Mouse (Mus musculus) forebrain, embryonic 13.5 days (tissue): ENCODE data around the gene 2210017I01Rik. TPM values are rescaled to one million over a fixed set of nuclear protein-coding genes. Genes with fewer than 3 reads are reported as not detected.

Source experiments
- polyA plus RNA-seq: library from polyadenylated mRNA; unstranded; fragments of >200 nt; fragmentation: Nextera tagmentation; extraction: Ambion mirVana; gene quantifications from 2 replicates; pipeline ENCODE4 v1.2.1, GENCODE M21; 2015

The 2210017I01Rik gene
- polyA plus RNA-seq, 1 experiment from 2014 or later, result not detected

Other genes starting within 250 kb of the 2210017I01Rik start
- gene Sprr2f, start 242.3 kb downstream of the 2210017I01Rik start, polyA plus RNA-seq, result not detected in 2 replicates
- gene Sprr2h, start 221.8 kb downstream of the 2210017I01Rik start, polyA plus RNA-seq, result not detected in 2 replicates
- gene Sprr2i, start 199.5 kb downstream of the 2210017I01Rik start, polyA plus RNA-seq, result not detected in 2 replicates
- not detected in 2 replicates for gene Sprr2j-ps, start 189.4 kb downstream of the 2210017I01Rik start, polyA plus RNA-seq
- 10.3 and 12.2 TPM in 2 replicates for gene Gm9774, start 178.1 kb downstream of the 2210017I01Rik start, polyA plus RNA-seq
- gene Sprr2k, start 174.9 kb downstream of the 2210017I01Rik start, polyA plus RNA-seq, result not detected in 2 replicates
- gene Sprr1b, start 168.7 kb downstream of the 2210017I01Rik start, polyA plus RNA-seq, result not detected in 2 replicates
- not detected in 2 replicates for gene Sprr3, start 148.8 kb downstream of the 2210017I01Rik start, polyA plus RNA-seq
- gene Sprr1a, start 121.6 kb downstream of the 2210017I01Rik start, polyA plus RNA-seq, result not detected in 2 replicates
- gene Sprr4, start 107.0 kb downstream of the 2210017I01Rik start, polyA plus RNA-seq, result not detected in 2 replicates
- not detected in 2 replicates for gene 2310046K23Rik, start 73.0 kb downstream of the 2210017I01Rik start, polyA plus RNA-seq
- gene Ivl, start 33.8 kb downstream of the 2210017I01Rik start, polyA plus RNA-seq, result not detected in 2 replicates
- not detected in 2 replicates for gene Smcp, start 18.5 kb downstream of the 2210017I01Rik start, polyA plus RNA-seq
- gene Lce6a, start 14.2 kb upstream of the 2210017I01Rik start, polyA plus RNA-seq, result not detected in 2 replicates
- gene Lce1a1, start 40.8 kb upstream of the 2210017I01Rik start, polyA plus RNA-seq, result not detected in 2 replicates
- not detected in 2 replicates for gene Lce1b, start 49.4 kb upstream of the 2210017I01Rik start, polyA plus RNA-seq
- not detected in 2 replicates for gene Lce1a2, start 62.8 kb upstream of the 2210017I01Rik start, polyA plus RNA-seq
- not detected in 2 replicates for gene Lce1c, start 71.8 kb upstream of the 2210017I01Rik start, polyA plus RNA-seq
- not detected in 2 replicates for gene Lce1d, start 79.7 kb upstream of the 2210017I01Rik start, polyA plus RNA-seq
- gene Lce1e, start 101.6 kb upstream of the 2210017I01Rik start, polyA plus RNA-seq, result not detected in 2 replicates
- gene Lce1f, start 112.9 kb upstream of the 2210017I01Rik start, polyA plus RNA-seq, result not detected in 2 replicates
- gene Gm38119, start 131.6 kb upstream of the 2210017I01Rik start, polyA plus RNA-seq, result not detected in 2 replicates
- not detected in 2 replicates for gene Lce1g, start 144.8 kb upstream of the 2210017I01Rik start, polyA plus RNA-seq
- not detected in 2 replicates for gene Lce1h, start 157.6 kb upstream of the 2210017I01Rik start, polyA plus RNA-seq
- gene Lce1i, start 171.4 kb upstream of the 2210017I01Rik start, polyA plus RNA-seq, result not detected in 2 replicates
- not detected in 2 replicates for gene Lce1j, start 183.0 kb upstream of the 2210017I01Rik start, polyA plus RNA-seq
- not detected in 2 replicates for gene Lce1k, start 200.4 kb upstream of the 2210017I01Rik start, polyA plus RNA-seq
- gene Kprp, start 219.8 kb upstream of the 2210017I01Rik start, polyA plus RNA-seq, result not detected in 2 replicates
- not detected in 2 replicates for gene Lce1l, start 243.8 kb upstream of the 2210017I01Rik start, polyA plus RNA-seq